Mouse (Mus musculus) testis, adult 2 months (tissue): ENCODE data around the gene Smim4.

ENCODE experiments used
- CTCF ChIP-seq: fragments of 200-500 bp; IDR thresholded peaks from 2 replicates; pipeline ENCODE4 v1.5.1; 2012; ENCODE audit warnings: low read depth, mild to moderate bottlenecking, inconsistent platforms, low read length, moderate library complexity; ENCODE audit not compliant: control insufficient read depth, insufficient read depth, insufficient replicate concordance
- POLR2A ChIP-seq: fragments of 200-500 bp; IDR thresholded peaks from 2 replicates; pipeline ENCODE4 v1.6.1; 2012; ENCODE audit warnings: low read depth, mild to moderate bottlenecking, inconsistent platforms, low read length, moderate library complexity; ENCODE audit not compliant: control insufficient read depth

GRCm38 (mm10) chr14:31168425-31168824 lies 39.7 kb upstream of the Smim4 start, which contains the start of gene Stab1:
- TF ChIP-seq CTCF (no peak), POLR2A (no peak)
